8 mouse cellular contexts compared by ENCODE assay signal in the genomic region with DNA sequence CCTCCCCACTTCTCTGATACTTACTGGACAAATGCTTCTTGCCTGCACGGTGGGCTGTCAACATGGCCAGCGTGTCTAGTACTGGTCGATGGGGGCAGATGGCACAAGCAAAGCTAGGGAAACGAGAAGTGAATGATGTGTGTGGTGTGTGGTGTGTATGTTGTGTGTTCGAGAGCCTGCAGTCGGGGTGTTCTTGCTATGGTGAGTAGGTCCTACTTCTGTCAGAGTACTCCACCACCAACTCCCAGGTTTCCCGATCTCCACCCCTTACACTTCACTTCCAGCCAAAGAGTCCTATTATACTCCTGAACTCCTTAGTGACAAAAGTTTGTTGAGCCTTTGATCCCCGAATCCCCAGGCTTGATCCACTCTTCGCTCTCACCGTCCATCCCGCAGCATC. TPM values are rescaled to one million over a fixed set of nuclear protein-coding genes. Genes with fewer than 3 reads are reported as not detected.
A peak's percentile ranks its signal among the peaks of the same experiment; 100 is the strongest.
DNase-seq lines count a peak whose midpoint lies in the region; ATAC-seq and TF ChIP-seq lines count a peak whose summit lies in the region.

No protein-coding gene starts in this region.

- H3K4me3 ChIP-seq in gastrocnemius, adult 2 months, result peak overlapping the region; percentile 74
- peak overlapping the region; percentile 79 for H3K4me3 ChIP-seq in liver, embryonic 12.5 days

- H3K4me2 ChIP-seq in liver, embryonic 12.5 days, result peak overlapping the region; percentile 84

- no peaks in the 10 kb centered on the region for H3K9me3 ChIP-seq in liver, embryonic 12.5 days (replicated peaks)

- H3K36me3 ChIP-seq in liver, embryonic 12.5 days, result peaks cover 36% of the 10 kb centered on the region

- 47% methylated on average over 11 of the region's 11 CpGs for WGBS in liver, embryonic 12.5 days (ENCODE audit: insufficient replicate concordance)

- no peak for DNase-seq in gastrocnemius, adult 2 months
- no peak for DNase-seq in gastrocnemius, postnatal 10 days
- peak; percentile 23 for DNase-seq in thymus, postnatal 4 days
- no peak for DNase-seq in thymus, adult 18-20 months
- no peak for DNase-seq in right cerebral cortex, postnatal 25 days
- no peak for DNase-seq in cerebellum, postnatal 4 days (ENCODE audit: low spot score in 2 of 2)
- DNase-seq in gastrocnemius, postnatal 14 days, result no peak

- intact Hi-C loops in gastrocnemius, adult 2 months (cut with DNase I), result no loop called here
- intact Hi-C loops in gastrocnemius, postnatal 14 days (cut with DNase I; ENCODE audit: low total_unique reads), result no loop called here

- TF ChIP-seq CTCF in gastrocnemius, adult 2 months (IDR thresholded peaks at IDR 0.05), result no peak

- no peak; the same call in 1 of the 2 replicates for ATAC-seq in liver, embryonic 12.5 days

- peak overlapping the region; percentile 91 for H3K27ac ChIP-seq in gastrocnemius, adult 2 months
- peak overlapping the region; percentile 80 for H3K27ac ChIP-seq in liver, embryonic 12.5 days

- H3K27me3 ChIP-seq in liver, embryonic 12.5 days (replicated peaks), result no peaks in the 10 kb centered on the region

- H3K4me1 ChIP-seq in liver, embryonic 12.5 days, result peaks cover 29% of the 10 kb centered on the region

- peak overlapping the region; percentile 81 for H3K9ac ChIP-seq in liver, embryonic 12.5 days

RNA-seq across cellular contexts. Expression of a gene that starts 0.6 kb away (rescaled TPM):
- total RNA-seq in gastrocnemius, adult 2 months (2021), result 10 to 100 TPM; 33.2 to 40.7 TPM
- 10 to 100 TPM; 35.5 to 40.8 TPM for total RNA-seq in gastrocnemius, postnatal 10 days (2021)
- 38.2 and 39.7 TPM in 2 replicates for polyA plus RNA-seq in liver, embryonic 12.5 days (2016; fragmentation: Nextera tagmentation; extraction: Ambion mirVana)
- 10 to 100 TPM; 31.8 to 40.5 TPM for total RNA-seq in gastrocnemius, postnatal 14 days (2021)

RNA-seq across cellular contexts. Expression of a gene that starts 0.7 kb away (rescaled TPM):
- total RNA-seq in gastrocnemius, adult 2 months (2021), result 1 to 10 TPM; 6.7 to 7.2 TPM
- 1 to 10 TPM; 6.0 to 6.7 TPM for total RNA-seq in gastrocnemius, postnatal 10 days (2021)
- polyA plus RNA-seq in liver, embryonic 12.5 days (2016; fragmentation: Nextera tagmentation; extraction: Ambion mirVana), result 7.9 and 8.6 TPM in 2 replicates
- 1 to 10 TPM; 7.4 to 8.4 TPM for total RNA-seq in gastrocnemius, postnatal 14 days (2021)

RNA-seq across cellular contexts. Expression of a gene that starts 8.9 kb away (rescaled TPM):
- 100 to 1,000 TPM; 598 to 814 TPM for total RNA-seq in gastrocnemius, adult 2 months (2021)
- 100 to 1,000 TPM; 423 to 469 TPM for total RNA-seq in gastrocnemius, postnatal 10 days (2021)
- 0.19 and 0.51 TPM in 2 replicates for polyA plus RNA-seq in liver, embryonic 12.5 days (2016; fragmentation: Nextera tagmentation; extraction: Ambion mirVana)
- total RNA-seq in gastrocnemius, postnatal 14 days (2021), result 100 to 1,000 TPM; 511 to 517 TPM

RNA-seq across cellular contexts. Expression of a gene that starts 9.0 kb away (rescaled TPM):
- total RNA-seq in gastrocnemius, adult 2 months (2021), result under 1 TPM; 0.42 to 0.87 TPM
- total RNA-seq in gastrocnemius, postnatal 10 days (2021), result 1 to 10 TPM; 1.8 to 2.3 TPM
- polyA plus RNA-seq in liver, embryonic 12.5 days (2016; fragmentation: Nextera tagmentation; extraction: Ambion mirVana), result 5.1 and 5.3 TPM in 2 replicates
- total RNA-seq in gastrocnemius, postnatal 14 days (2021), result under 1 TPM; 0.82 to 0.92 TPM

RNA-seq across cellular contexts. Expression of a gene that starts 22.4 kb away (rescaled TPM):
- total RNA-seq in gastrocnemius, adult 2 months (2021), result 10 to 100 TPM; 48.9 to 73.2 TPM
- total RNA-seq in gastrocnemius, postnatal 10 days (2021), result 10 to 100 TPM; 41.0 to 49.1 TPM
- 53.7 and 56.2 TPM in 2 replicates for polyA plus RNA-seq in liver, embryonic 12.5 days (2016; fragmentation: Nextera tagmentation; extraction: Ambion mirVana)
- 10 to 100 TPM; 29.6 to 41.0 TPM for total RNA-seq in gastrocnemius, postnatal 14 days (2021)
